Mouse (Mus musculus) MEL-GATA-1-ER (cell line): ENCODE measurements around the gene Efhd1.

ENCODE experiments used
- DNase-seq: peaks from one replicate; pipeline ENCODE4 v3.0.0-alpha.2; 2012; ENCODE audit warnings: low read depth; ENCODE audit errors: extremely low read depth

Efhd1 gene

DNA sequence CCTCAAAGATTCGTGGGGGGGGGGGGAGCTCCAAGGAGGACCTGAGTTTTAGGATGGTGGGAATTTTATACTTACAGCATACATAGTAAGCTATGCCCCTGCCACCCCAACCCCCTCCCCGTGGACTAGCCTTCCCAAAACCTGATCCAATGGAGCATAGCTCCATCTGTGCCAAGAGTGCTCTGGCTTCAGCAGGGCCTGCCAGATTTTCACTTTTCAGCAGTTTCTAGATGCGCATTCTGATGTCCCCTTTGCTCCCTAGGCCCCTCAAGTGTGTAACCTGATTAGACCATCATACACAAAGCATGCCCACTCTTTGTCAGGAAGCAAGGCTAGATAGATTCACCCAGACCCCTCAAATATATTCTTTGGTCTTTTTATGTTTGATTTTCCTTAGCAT lies 6.0 kb downstream of the Efhd1 start:
- no peak for DNase-seq

DNA sequence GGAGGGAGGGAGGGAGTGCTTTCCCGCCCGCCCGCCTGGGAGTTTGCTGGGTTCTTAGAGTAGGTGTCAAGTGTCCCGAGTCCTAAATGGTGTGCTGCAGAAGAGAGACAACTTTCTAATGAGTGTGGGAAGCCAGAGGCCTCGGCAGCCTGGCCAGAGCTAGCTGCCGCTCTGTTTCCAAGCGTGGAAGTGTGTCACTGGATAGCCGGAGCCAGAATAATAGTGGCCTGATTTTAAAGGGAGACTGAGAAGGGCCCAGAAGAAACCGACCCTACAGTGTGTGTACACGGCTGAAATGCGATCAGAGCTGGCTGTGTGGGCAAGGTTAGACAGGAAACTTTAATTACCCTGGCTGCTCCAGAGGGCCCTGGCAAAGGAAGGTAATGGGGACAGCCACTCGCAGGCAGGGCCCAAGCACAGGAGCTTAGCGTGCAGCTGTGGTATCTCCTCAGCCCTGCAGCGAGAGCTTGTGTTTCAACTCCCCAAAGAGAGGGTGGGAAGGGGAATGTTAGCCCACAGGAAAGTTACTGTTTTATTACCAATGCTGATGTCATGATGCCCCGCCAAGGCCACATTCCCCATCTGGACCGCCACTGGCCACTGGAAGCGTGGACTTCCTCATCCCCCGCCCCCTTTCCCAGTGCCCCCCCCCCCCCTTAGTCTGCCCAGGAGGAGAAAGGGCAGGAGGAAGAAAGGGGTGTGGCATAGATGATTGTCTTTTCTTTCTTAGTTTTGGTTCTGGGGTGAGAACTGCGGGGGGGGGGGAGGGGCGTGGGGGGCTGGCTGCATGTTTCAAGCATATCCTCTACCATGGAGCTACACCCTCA lies 6.7 kb downstream of the Efhd1 start:
- DNase-seq = no peak

DNA sequence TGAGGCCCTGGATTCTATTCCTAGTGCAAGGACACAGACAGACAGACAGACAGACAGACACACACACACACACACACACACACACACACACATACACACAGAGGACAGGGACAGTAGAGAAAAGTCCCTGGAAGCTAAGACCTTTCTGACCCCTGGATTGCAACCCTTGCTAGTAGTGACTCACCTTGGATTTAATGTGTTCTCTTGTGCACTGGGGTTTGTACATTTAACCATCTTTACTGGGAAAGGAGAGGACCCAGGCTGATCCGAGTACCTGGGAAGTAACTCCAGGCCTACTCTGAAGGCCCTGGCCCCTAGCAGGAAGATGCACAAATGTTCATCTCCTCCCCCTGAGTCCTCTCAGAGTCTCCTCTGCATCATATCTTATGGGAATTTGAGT lies 7.4 kb downstream of the Efhd1 start:
- DNase-seq = no peak

DNA sequence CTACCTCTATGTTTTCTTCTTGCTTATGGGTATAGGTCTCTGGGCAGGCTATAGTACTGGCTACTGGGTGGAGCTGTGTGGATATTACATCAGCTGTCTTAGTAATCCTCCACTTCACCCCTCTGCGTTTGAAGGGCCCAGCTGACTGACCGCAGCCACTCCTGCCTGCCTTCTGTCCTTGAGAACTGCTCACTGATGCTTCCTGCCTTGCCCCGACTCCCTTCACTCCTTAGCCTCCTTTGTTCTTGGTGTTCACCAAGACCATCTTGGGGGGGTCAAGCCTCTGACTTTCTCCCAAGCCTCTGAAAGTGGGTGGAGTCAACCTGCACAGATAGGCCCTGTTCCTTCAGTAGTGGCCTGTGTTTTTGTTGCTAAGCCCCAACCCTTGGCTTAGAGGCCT lies 8.3 kb downstream of the Efhd1 start:
- DNase-seq = no peak

- DNase-seq = no peak
These were observed 9.4 kb downstream of the Efhd1 start for GRCm38 (mm10) chr1:87273514-87273942.

DNA sequence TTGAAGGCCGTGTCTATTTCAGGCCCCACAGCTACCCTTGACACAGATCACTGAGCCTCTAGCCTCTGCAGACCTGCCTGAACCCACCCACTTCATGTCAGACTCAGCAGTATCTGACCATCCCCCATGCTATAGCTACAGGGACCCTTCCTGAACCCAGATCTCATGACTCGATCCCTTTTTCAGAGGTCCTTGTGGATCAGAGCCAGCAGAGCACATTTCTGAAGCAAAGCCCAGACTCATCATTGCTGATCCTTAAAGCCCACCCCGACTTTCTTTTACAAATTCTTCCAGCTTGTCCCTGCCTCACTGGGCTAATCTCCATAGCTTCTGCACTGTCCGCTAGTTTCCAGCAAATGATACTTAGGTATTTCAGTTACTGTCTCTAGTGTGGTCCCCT lies 10.0 kb downstream of the Efhd1 start:
- no peak for DNase-seq

- DNase-seq = no peak
These were observed 11.0 kb downstream of the Efhd1 start for GRCm38 (mm10) chr1:87275151-87275550.

DNA sequence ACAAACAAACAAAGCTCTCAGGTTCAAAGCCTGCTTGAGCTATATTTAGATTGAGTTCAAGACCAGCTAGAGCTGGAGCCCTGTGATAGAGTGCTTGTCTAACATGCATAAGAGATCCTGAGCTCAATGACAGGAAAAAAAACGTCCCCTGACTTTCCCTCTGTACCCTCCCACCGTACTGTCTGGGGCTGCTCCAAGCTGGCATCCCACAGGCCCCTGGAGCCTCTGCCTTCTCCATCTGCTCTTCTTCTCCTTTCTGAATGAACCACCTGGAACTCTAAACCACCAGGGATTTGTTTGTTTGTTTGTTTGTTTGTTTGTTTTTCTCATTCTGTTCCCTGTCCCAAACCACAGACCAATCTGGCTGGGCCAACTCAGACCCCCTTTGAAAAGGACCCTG lies 11.9 kb downstream of the Efhd1 start:
- DNase-seq = no peak

GRCm38 (mm10) chr1:87280281-87280680 lies 16.1 kb downstream of the Efhd1 start:
- no peak for DNase-seq

GRCm38 (mm10) chr1:87281599-87282412 lies 17.6 kb downstream of the Efhd1 start:
- peak; percentile 34 for DNase-seq

DNA sequence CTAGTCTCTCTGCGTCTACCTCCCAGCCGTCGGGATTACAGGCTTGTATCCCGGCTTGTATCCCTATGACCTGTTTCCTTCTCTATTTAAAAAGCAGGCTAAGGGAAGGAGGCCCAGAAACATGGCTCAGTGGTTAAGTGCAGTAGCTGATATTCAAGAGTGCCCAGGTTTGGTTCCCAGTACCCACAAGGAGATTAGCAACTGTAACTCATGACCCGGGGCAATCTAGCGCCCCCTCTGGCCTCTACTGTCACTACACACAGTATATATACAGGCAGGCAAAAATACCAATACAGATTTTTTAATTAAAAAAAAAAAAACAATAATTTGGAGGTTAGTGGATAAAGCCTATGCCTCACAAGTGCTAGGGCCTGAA lies 18.2 kb downstream of the Efhd1 start:
- no peak for DNase-seq

DNA sequence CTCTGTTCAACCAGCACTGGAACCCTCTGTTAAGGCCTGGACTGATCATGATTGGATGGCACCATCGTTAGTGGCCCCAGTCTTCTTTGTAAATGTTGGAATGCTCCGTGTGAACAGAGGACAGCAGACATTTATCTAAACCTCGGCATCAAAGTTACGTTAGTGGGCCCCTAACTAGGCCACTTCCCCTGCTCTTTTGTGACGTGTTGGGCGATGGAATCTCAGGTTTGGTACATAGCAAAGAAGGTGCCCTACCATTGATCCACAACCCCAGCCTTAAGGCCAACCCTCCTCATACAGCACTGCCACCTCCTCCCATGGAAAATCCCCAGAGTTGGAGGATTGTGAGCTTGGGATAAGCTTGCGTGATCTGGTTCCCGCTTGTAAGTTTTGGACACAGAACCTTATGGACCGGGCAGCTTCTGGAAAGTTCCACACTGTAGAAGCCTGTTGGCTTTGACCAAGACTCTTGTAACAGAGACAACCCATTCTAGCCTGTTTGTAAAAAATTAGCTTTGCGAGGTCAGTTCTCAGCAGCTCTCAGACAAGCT lies 19.3 kb downstream of the Efhd1 start:
- no peak for DNase-seq

- DNase-seq = no peak
These were observed 22.9 kb downstream of the Efhd1 start for GRCm38 (mm10) chr1:87287105-87287504.

DNA sequence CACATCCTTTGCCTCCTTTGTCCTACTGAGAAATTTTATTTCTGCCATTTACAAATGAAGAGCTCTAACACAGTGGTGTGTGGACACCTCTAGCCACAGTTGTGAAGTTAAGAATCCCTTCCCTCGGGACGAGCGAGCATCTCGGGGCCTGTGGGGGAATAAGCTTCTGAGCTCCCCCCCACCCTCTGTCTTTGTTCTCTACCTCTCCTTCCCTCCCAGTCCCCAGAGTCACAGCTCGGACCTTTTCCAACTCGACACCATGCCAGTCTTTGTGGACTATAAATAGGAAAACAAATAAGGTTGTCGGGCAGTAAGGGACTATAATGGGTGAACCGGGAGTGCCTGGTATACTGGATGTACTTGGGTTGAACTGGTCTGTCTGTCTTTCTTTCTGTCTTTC lies 27.3 kb downstream of the Efhd1 start:
- DNase-seq = no peak

GRCm38 (mm10) chr1:87292420-87293190 lies 28.4 kb downstream of the Efhd1 start:
- DNase-seq = no peak

GRCm38 (mm10) chr1:87294063-87294710 lies 30.0 kb downstream of the Efhd1 start:
- no peak for DNase-seq

GRCm38 (mm10) chr1:87294951-87295350 lies 30.8 kb downstream of the Efhd1 start:
- DNase-seq = no peak

DNA sequence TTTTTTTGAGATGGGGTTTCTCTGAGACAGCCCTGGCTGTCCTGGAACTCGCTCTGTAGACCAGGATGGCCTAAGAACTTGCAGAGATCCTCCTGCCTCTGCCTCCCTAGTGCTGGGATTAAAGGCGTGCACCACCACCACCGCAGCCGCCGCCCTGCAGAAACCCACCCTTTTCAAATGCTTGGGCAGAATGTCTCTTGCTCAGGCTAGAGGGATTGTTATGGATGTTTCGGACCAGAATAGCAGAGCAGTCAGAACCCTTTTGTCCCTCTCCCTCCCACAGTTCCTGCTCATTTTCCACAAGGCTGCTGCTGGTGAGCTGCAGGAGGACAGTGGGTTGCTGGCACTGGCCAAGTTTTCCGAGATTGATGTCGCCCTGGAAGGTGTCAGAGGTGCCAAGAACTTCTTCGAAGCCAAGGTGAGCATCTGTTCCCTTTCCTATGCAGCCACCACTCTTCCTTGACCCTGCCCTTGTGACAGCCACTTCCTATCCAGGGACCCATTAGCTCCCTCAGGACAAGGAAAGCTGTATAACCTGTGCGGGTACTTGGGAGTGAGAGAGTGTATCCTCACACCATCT lies 33.3 kb downstream of the Efhd1 start:
- no peak for DNase-seq

GRCm38 (mm10) chr1:87300360-87301286 lies 36.5 kb downstream of the Efhd1 start:
- DNase-seq = no peak

GRCm38 (mm10) chr1:87301971-87302370 lies 37.8 kb downstream of the Efhd1 start:
- DNase-seq = no peak
